8 mouse cellular contexts compared by ENCODE assay signal in the genomic region with DNA sequence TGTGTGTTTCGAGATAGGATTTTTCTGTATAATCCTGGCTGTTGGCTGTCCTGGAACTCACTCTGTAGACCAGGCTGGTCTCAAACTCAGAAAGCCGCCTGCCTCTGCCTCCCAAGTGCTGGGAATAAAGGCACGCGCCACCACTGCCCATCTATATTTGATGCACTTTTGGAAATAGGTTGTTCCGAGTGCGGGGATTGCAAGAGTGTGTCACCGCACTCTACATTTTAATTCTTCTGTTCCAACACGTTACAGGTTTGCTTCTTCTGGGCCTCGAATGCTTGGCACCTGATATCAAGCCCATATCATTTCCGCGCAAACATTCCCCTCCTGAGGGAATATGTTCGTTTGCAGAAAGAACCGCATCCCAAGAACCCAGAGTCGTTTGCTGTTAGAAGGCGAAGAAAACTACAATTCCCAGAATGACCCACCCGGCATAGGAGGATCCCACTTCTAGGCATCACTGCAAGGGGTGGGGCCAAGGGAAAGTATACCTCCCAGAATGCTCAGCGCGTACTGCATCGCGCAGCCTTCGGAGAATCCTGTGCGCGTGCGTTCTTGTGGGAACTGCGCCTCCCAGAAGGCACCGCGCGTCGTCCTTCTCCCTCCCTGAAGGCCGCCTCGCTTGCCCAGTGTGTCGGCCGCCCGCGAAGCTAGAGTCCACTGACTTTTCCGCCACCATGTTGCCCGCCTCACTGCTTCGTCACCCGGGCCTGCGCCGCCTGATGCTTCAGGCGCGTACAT. TPM values are rescaled to one million over a fixed set of nuclear protein-coding genes. Genes with fewer than 3 reads are reported as not detected.
DNase-seq lines count a peak whose midpoint lies in the region; ATAC-seq and TF ChIP-seq lines count a peak whose summit lies in the region.

No protein-coding gene starts in this region.

- under 1% methylated on average over 43 of the region's 43 CpGs for WGBS in heart, embryonic 10.5 days
- 1% methylated on average over 43 of the region's 43 CpGs for WGBS in kidney, embryonic 15.5 days
- under 1% methylated on average over 43 of the region's 43 CpGs for WGBS in liver, adult 2 months

- H3K27ac ChIP-seq in heart, embryonic 10.5 days, result peak overlapping the region; percentile 94
- peak overlapping the region; percentile 93 for H3K27ac ChIP-seq in kidney, embryonic 15.5 days
- peak overlapping the region; percentile 97 for H3K27ac ChIP-seq in liver, adult 2 months (replicated peaks; ENCODE audit: insufficient read depth, low read depth, low read length)

- no peak for TF ChIP-seq CTCF in brain, embryonic 14.5 days (IDR thresholded peaks at IDR 0.05; ENCODE audit: borderline replicate concordance, extremely low read depth, insufficient read depth, insufficient read length)
- TF ChIP-seq CTCF in liver, adult 2 months (IDR thresholded peaks at IDR 0.05; ENCODE audit: low read depth, low read length), result no peak

- peak overlapping the region; percentile 83 for H3K4me2 ChIP-seq in kidney, embryonic 15.5 days

- H3K4me3 ChIP-seq in heart, embryonic 10.5 days, result peak overlapping the region; percentile 85
- H3K4me3 ChIP-seq in kidney, embryonic 15.5 days (replicated peaks), result peak overlapping the region; percentile 86
- peak overlapping the region; percentile 84 for H3K4me3 ChIP-seq in liver, adult 2 months (ENCODE audit: insufficient read depth, low read depth, low read length)

- no peaks in the 10 kb centered on the region for H3K9me3 ChIP-seq in heart, embryonic 10.5 days
- no peaks in the 10 kb centered on the region for H3K9me3 ChIP-seq in kidney, embryonic 15.5 days (replicated peaks)

- peak; percentile 72 for ATAC-seq in erythroblast, adult 5-6 weeks (replicated peaks; ENCODE audit: low FRiP score, poor library complexity, severe bottlenecking)
- peak; percentile 86 for ATAC-seq in kidney, embryonic 15.5 days (replicated peaks; ENCODE audit: low FRiP score)
- peak; percentile 60 for ATAC-seq in monocyte, adult 5-6 weeks (replicated peaks; ENCODE audit: insufficient number of reproducible peaks, low FRiP score, low TSS enrichment, poor library complexity, severe bottlenecking)

- DNase-seq in CD4-positive, CD25-positive, alpha-beta regulatory T cell, adult 2 months (ENCODE audit: low read depth, low spot score), result peak; percentile 96
- DNase-seq in brain, embryonic 14.5 days (ENCODE audit: low read depth), result peak; percentile 100
- peak; percentile 99 for DNase-seq in heart, embryonic 10.5 days (ENCODE audit: low spot score)
- peak; percentile 95 for DNase-seq in liver, adult 2 months (ENCODE audit: extremely low read depth, low read depth, low spot score)
- DNase-seq in splenic B cell, adult 2 months (ENCODE audit: low read depth, low spot score), result peak; percentile 97

- peaks cover 74% of the 10 kb centered on the region for H3K4me1 ChIP-seq in heart, embryonic 10.5 days
- peaks cover 86% of the 10 kb centered on the region for H3K4me1 ChIP-seq in kidney, embryonic 15.5 days
- peaks cover 31% of the 10 kb centered on the region for H3K4me1 ChIP-seq in liver, adult 2 months (ENCODE audit: control insufficient read depth, insufficient read depth, low read length)

- H3K27me3 ChIP-seq in heart, embryonic 10.5 days (ENCODE audit: insufficient read depth, poor library complexity, severe bottlenecking), result peaks cover 23% of the 10 kb centered on the region
- peaks cover 13% of the 10 kb centered on the region for H3K27me3 ChIP-seq in kidney, embryonic 15.5 days
- no peaks in the 10 kb centered on the region for H3K27me3 ChIP-seq in liver, adult 2 months (ENCODE audit: control insufficient read depth, insufficient read depth, low read length)
- no peaks in the 10 kb centered on the region for H3K27me3 ChIP-seq in splenic B cell, adult 2 months (ENCODE audit: control insufficient read depth, insufficient read depth, low read length, poor library complexity, severe bottlenecking)

- H3K36me3 ChIP-seq in heart, embryonic 10.5 days, result peaks cover 38% of the 10 kb centered on the region
- H3K36me3 ChIP-seq in kidney, embryonic 15.5 days, result peaks cover 37% of the 10 kb centered on the region
- H3K36me3 ChIP-seq in liver, adult 2 months (ENCODE audit: control insufficient read depth, insufficient read depth, low read length), result peaks cover 3% of the 10 kb centered on the region; the same call in 1 of the 2 replicates
- H3K36me3 ChIP-seq in splenic B cell, adult 2 months (ENCODE audit: control insufficient read depth, insufficient read depth, low read length, poor library complexity, severe bottlenecking), result peaks cover 3% of the 10 kb centered on the region

- H3K79me2 ChIP-seq in liver, adult 2 months (ENCODE audit: control insufficient read depth, insufficient read depth, low read length), result peaks cover 20% of the 10 kb centered on the region

- peak overlapping the region; percentile 91 for H3K9ac ChIP-seq in kidney, embryonic 15.5 days
- H3K9ac ChIP-seq in liver, adult 2 months (ENCODE audit: low read depth, low read length), result peak overlapping the region; percentile 96

- TF ChIP-seq POLR2A in brain, embryonic 14.5 days (IDR thresholded peaks at IDR 0.05; ENCODE audit: borderline replicate concordance, extremely low read depth, insufficient read depth, insufficient read length, poor library complexity, severe bottlenecking), result peak; percentile 62; the same call in 1 of the 2 replicates
- peak; percentile 87 for TF ChIP-seq POLR2A in liver, adult 2 months (IDR thresholded peaks at IDR 0.05; ENCODE audit: extremely low read depth, insufficient read depth, low read length)

RNA-seq across cellular contexts. Expression of gene Cbarp, which starts 1.3 kb away (rescaled TPM):
- 152 and 242 TPM in 2 replicates for polyA plus RNA-seq in brain, embryonic 14.5 days (2012; rRNA removed)
- total RNA-seq in erythroblast, adult 5-6 weeks (2015; ENCODE audit: low replicate concordance), result not detected in 2 replicates
- total RNA-seq in erythroblast, adult 5-6 weeks (2017; ENCODE audit: low replicate concordance), result not detected in 2 replicates
- polyA plus RNA-seq in heart, embryonic 10.5 days (2016; fragmentation: Nextera tagmentation; extraction: Ambion mirVana), result 2.0 and 4.0 TPM in 2 replicates
- 5.7 and 6.1 TPM in 2 replicates for polyA plus RNA-seq in kidney, embryonic 15.5 days (2015; fragmentation: Nextera tagmentation; extraction: Ambion mirVana)
- 0.47 and 0.55 TPM in 2 replicates for total RNA-seq in liver, adult 2 months (2014; rRNA removed)
- 1.2 TPM in 2 replicates for polyA plus RNA-seq in liver, adult 2 months (2012; rRNA removed)
- 0.29 to 5.8 TPM (median 4.1 TPM) in 3 replicates for total RNA-seq in monocyte, adult 5-6 weeks (2017)

RNA-seq across cellular contexts. Expression of gene Atp5d, which starts 3.5 kb away (rescaled TPM):
- 445 and 501 TPM in 2 replicates for polyA plus RNA-seq in brain, embryonic 14.5 days (2012; rRNA removed)
- total RNA-seq in erythroblast, adult 5-6 weeks (2015; ENCODE audit: low replicate concordance), result 43.3 and 48.8 TPM in 2 replicates
- total RNA-seq in erythroblast, adult 5-6 weeks (2017; ENCODE audit: low replicate concordance), result 12.1 and 17.3 TPM in 2 replicates
- polyA plus RNA-seq in heart, embryonic 10.5 days (2016; fragmentation: Nextera tagmentation; extraction: Ambion mirVana), result 689 and 872 TPM in 2 replicates
- 594 and 612 TPM in 2 replicates for polyA plus RNA-seq in kidney, embryonic 15.5 days (2015; fragmentation: Nextera tagmentation; extraction: Ambion mirVana)
- 144 and 218 TPM in 2 replicates for total RNA-seq in liver, adult 2 months (2014; rRNA removed)
- 1,387 and 1,558 TPM in 2 replicates for polyA plus RNA-seq in liver, adult 2 months (2012; rRNA removed)
- total RNA-seq in monocyte, adult 5-6 weeks (2017), result 26.1 to 49.8 TPM (median 29.5 TPM) in 3 replicates

RNA-seq across cellular contexts. Expression of gene Midn, which starts 6.1 kb away (rescaled TPM):
- 177 and 213 TPM in 2 replicates for polyA plus RNA-seq in brain, embryonic 14.5 days (2012; rRNA removed)
- 5.0 and 7.7 TPM in 2 replicates for total RNA-seq in erythroblast, adult 5-6 weeks (2015; ENCODE audit: low replicate concordance)
- total RNA-seq in erythroblast, adult 5-6 weeks (2017; ENCODE audit: low replicate concordance), result 3.9 and 7.4 TPM in 2 replicates
- polyA plus RNA-seq in heart, embryonic 10.5 days (2016; fragmentation: Nextera tagmentation; extraction: Ambion mirVana), result 16.1 and 24.4 TPM in 2 replicates
- 18.8 and 19.5 TPM in 2 replicates for polyA plus RNA-seq in kidney, embryonic 15.5 days (2015; fragmentation: Nextera tagmentation; extraction: Ambion mirVana)
- total RNA-seq in liver, adult 2 months (2014; rRNA removed), result 6.9 and 11.6 TPM in 2 replicates
- polyA plus RNA-seq in liver, adult 2 months (2012; rRNA removed), result 27.4 and 38.8 TPM in 2 replicates
- total RNA-seq in monocyte, adult 5-6 weeks (2017), result 27.3 to 65.5 TPM (median 29.9 TPM) in 3 replicates

RNA-seq across cellular contexts. Expression of gene Cirbp, which starts 23.8 kb away (rescaled TPM):
- 381 and 490 TPM in 2 replicates for polyA plus RNA-seq in brain, embryonic 14.5 days (2012; rRNA removed)
- total RNA-seq in erythroblast, adult 5-6 weeks (2015; ENCODE audit: low replicate concordance), result 3.6 and 3.7 TPM in 2 replicates
- 14.6 and 16.3 TPM in 2 replicates for total RNA-seq in erythroblast, adult 5-6 weeks (2017; ENCODE audit: low replicate concordance)
- polyA plus RNA-seq in heart, embryonic 10.5 days (2016; fragmentation: Nextera tagmentation; extraction: Ambion mirVana), result 85.7 and 98.0 TPM in 2 replicates
- 95.1 and 111 TPM in 2 replicates for polyA plus RNA-seq in kidney, embryonic 15.5 days (2015; fragmentation: Nextera tagmentation; extraction: Ambion mirVana)
- 19.5 and 25.9 TPM in 2 replicates for total RNA-seq in liver, adult 2 months (2014; rRNA removed)
- polyA plus RNA-seq in liver, adult 2 months (2012; rRNA removed), result 31.8 and 37.0 TPM in 2 replicates
- total RNA-seq in monocyte, adult 5-6 weeks (2017), result 137 to 163 TPM (median 145 TPM) in 3 replicates

RNA-seq across cellular contexts. Expression of gene Stk11, which starts 26.4 kb away (rescaled TPM):
- 112 and 127 TPM in 2 replicates for polyA plus RNA-seq in brain, embryonic 14.5 days (2012; rRNA removed)
- total RNA-seq in erythroblast, adult 5-6 weeks (2015; ENCODE audit: low replicate concordance), result 47.7 and 60.0 TPM in 2 replicates
- 152 and 195 TPM in 2 replicates for total RNA-seq in erythroblast, adult 5-6 weeks (2017; ENCODE audit: low replicate concordance)
- polyA plus RNA-seq in heart, embryonic 10.5 days (2016; fragmentation: Nextera tagmentation; extraction: Ambion mirVana), result 12.4 and 17.8 TPM in 2 replicates
- polyA plus RNA-seq in kidney, embryonic 15.5 days (2015; fragmentation: Nextera tagmentation; extraction: Ambion mirVana), result 15.0 and 22.4 TPM in 2 replicates
- total RNA-seq in liver, adult 2 months (2014; rRNA removed), result 71.5 and 75.0 TPM in 2 replicates
- 96.8 and 110 TPM in 2 replicates for polyA plus RNA-seq in liver, adult 2 months (2012; rRNA removed)
- 155 to 177 TPM (median 155 TPM) in 3 replicates for total RNA-seq in monocyte, adult 5-6 weeks (2017)

Comparison
In these comparisons a context has a peak if more than half of its experiments do, and no peak if none do; other contexts are left out.
1. Peak in every context shown above with its lines: DNase-seq, ATAC-seq, H3K4me3 ChIP-seq and H3K27ac ChIP-seq.
2. RNA of gene Cbarp, which starts 1.3 kb away (polyA plus RNA-seq): 152 to 242 TPM in brain, embryonic 14.5 days; 5.7 to 6.1 TPM in kidney, embryonic 15.5 days, 2.0 to 4.0 TPM in heart, embryonic 10.5 days and 1.2 TPM in liver, adult 2 months; every median in the first group is over 10 times any median in the second.